Mouse (Mus musculus): ENCODE measurements around the gene Akap13. TPM values are rescaled to one million over a fixed set of nuclear protein-coding genes. Genes with fewer than 3 reads are reported as not detected.

The Akap13 gene
- total RNA-seq, 2 experiments from 2014 or later, result 22.5 to 29.6 TPM

DNA sequence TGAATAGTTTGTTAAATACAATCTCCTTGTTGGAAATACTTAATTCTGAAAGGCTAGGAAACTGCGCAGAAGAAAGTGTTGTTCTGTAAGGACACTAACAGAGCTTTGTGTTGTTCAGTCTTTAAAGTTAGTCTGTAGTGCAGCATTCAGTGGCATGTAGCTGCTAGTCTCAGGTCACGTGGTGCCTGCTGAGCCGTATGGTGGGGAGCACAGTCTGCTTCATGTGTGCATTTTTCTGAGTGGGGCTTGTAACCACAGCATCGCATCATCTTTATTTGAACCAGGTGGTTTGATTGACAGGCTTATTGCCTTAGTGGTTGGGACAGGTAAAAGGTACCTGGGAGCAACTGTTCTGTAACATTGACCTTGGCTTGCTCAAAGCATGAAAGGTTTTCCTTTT lies 123.3 kb downstream of the Akap13 start:
- DNase-seq (ENCODE audit: low spot score in 2 of 2), result no peak
- intact Hi-C loops (cut with DNase I), result loop anchor here (10.0 kb wide), 1 partner anchor 156 kb away; no protein-coding TSS in a partner anchor

DNA sequence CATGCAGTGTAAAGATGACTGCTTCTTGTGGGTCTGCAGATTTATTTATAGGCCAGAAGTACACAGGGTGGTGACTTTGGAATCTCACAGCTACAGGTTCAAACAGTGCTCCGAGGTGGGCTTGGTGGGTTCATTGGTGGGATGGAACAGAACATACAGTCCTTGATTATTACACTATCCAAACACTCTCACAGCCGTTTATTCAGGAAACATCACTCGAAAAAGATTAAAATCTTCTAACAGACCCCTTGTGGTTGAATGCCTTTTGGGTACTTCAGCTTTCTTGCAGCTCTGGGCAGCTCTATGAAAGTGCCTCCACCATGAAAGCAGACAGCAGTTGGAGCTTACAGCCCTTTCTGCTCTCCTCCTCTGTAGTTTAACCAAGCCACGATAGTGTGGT lies 126.8 kb downstream of the Akap13 start:
- DNase-seq (ENCODE audit: low spot score in 2 of 2), result no peak
- intact Hi-C loops (cut with DNase I), result no loop called here

DNA sequence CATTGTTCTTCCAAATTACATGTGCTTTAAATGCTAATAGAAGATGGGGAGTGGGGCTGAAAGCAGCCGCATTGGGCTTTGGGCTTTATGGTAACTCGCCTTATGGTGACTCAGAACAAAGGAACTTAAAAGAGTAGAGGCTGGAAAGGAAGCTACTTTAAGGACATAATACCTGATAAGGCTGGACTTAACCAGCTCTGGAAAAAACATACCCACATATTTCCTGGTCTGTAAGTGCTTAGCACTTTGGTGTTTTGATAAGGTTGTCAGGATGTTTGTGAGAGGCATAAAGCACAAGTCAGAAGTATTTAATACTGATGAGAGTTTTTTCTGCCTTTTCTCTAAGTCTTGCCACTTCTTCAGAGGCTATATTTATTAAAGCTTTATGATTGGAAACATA lies 128.8 kb downstream of the Akap13 start:
- intact Hi-C loops (cut with DNase I), result no loop called here
- DNase-seq (ENCODE audit: low spot score in 2 of 2), result no peak

DNA sequence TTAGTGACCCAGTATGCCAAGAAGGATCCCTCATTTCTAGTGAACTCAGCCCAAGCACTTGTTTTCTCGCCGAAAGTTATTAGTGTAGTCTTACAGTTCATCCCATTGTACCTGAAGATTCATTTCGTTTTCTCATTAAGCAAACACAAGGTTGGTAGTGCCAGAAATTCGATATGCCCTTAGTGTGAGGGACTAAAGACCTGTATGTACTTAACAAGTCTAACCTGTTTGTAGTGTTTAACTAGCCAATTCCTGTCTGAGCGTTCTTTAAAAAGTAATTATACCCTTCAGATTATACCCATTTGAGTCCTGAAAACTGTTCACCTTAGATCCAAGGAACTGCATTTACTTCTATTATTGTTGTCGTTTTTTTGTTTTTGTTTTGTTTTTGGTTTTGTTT lies 130.1 kb downstream of the Akap13 start:
- intact Hi-C loops (cut with DNase I), result no loop called here
- no peak for DNase-seq (ENCODE audit: low spot score in 2 of 2)

DNA sequence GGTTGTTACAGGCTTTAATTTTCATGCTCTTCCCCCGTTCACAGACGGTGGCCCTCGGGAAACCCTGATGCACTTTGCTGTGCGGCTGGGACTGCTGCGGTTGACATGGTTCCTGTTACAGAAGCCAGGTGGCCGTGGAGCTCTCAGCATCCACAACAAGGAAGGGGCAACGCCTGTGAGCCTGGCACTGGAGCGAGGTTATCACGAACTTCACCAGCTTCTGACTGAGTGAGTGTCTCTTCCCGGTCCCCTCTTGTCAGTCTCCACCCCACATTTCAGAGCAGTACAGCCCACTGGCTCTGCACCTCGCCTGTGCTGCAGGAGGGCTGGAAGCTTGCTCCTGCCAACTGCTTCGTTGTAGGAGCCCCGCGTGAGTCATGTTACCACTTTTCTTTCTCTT lies 130.8 kb downstream of the Akap13 start:
- DNase-seq (ENCODE audit: low spot score in 2 of 2), result no peak
- intact Hi-C loops (cut with DNase I), result no loop called here

DNA sequence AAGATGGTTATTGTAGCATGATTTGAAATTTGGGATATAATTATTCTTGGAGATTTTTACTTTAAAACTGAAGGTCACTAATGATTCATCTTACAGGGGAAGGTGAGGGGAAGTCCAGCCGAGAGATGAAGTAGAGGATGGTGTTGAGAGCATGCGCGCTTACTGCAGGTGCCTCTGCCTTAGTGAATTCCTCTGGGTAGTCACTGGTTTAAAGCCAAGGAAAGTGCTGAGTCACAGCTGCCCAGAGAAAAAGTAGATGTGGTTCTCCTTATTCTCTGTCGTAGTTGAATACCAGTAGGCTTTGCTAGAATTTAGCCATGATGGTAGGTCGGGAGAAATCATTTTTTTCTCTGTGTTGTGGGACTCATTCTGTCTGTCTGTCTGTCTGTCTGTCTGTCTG lies 132.4 kb downstream of the Akap13 start:
- intact Hi-C loops (cut with DNase I), result no loop called here
- DNase-seq (ENCODE audit: low spot score in 2 of 2), result no peak

DNA sequence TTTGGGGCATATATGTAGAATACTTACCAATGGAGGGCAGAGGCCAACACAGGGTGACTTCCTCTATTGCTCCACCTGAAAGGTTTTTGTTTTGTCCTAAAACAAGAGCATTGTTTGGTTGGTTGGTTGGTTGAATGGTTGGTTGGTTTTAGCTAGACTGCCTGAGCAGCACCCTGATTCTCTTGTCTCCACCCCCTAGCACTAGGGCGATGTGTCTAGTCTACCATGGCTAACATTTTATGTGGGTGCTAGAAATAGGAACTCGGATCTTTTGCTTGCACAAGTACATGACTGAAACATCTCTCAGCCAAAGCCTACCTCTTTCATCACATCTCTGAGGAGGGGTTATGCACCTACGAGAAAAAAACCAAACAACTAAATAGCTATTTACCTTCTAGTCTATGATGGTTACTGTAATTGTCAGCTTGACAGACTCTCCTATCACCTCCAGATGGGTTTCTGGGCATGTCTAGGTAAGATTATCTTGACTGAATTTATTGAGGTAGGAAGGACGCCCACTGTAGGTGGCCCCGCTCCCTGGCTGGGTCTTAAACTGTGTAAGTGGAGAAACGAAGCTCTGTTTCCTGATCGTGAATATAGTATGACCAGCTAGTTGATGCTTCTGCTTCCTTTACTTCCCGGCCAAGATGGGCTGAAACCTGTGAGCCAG lies 134.1 kb downstream of the Akap13 start:
- intact Hi-C loops (cut with DNase I), result no loop called here
- no peak for DNase-seq (ENCODE audit: low spot score in 2 of 2)

DNA sequence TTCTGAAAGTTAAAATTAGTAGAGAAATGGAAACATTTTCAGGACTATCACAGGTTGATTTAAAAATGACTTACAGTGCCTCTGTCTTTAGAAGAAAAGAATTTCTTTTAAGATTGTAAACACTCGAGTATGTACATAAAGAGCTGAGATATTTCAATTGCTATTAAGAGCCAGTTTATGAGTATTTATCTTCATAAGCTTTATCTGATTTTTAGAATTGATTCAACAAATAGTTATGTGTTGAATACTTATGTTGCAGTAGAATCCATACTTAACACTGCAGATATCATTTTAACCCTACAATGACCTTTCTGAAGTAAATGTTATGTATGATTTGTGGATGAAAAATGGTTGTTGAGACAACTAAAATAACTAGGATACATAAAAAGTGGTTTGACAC lies 136.6 kb downstream of the Akap13 start:
- intact Hi-C loops (cut with DNase I), result no loop called here
- no peak for DNase-seq (ENCODE audit: low spot score in 2 of 2)

DNA sequence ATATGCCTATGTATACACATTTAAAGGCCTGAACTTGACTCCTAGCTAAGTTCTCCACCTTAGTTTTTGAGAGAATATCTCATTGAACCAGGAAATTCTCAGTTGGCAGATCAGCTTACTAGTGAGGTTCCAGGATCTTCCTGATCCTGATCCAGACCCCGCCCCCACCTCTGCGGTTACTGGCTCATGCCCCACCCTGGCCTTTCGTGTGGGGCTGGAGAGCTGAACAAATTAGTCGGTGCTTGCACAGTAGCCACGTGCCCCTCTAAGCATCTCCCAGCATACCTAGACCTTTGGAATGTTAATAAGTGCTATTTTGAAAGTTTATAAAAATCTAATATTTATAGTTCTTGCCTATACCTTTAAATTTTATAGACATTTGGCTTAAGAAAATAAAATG lies 139.5 kb downstream of the Akap13 start:
- intact Hi-C loops (cut with DNase I), result no loop called here

DNA sequence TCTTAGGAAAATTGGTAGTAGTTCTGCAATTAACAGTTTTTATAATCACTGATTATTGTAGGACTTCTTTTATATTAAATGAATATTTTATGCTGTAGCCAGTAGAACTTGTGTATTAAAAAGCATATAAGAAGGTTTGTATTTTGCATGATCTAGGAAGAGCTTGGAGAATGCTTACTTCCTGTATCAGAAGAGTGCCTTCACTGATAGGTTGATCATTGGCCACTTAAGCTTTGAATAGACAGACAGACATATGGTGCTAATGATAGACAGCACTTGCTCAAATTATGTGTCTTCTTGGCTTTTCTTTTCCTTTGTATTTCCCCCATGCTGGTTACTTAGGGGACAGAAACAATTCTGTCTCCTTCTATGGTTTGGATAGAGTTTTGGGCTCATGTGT lies 139.9 kb downstream of the Akap13 start:
- intact Hi-C loops (cut with DNase I), result no loop called here
- no peak for DNase-seq (ENCODE audit: low spot score in 2 of 2)

More for the DNA sequence above, 139.5 kb downstream of the Akap13 start:
- DNase-seq (ENCODE audit: low spot score in 2 of 2), result no peak

DNA sequence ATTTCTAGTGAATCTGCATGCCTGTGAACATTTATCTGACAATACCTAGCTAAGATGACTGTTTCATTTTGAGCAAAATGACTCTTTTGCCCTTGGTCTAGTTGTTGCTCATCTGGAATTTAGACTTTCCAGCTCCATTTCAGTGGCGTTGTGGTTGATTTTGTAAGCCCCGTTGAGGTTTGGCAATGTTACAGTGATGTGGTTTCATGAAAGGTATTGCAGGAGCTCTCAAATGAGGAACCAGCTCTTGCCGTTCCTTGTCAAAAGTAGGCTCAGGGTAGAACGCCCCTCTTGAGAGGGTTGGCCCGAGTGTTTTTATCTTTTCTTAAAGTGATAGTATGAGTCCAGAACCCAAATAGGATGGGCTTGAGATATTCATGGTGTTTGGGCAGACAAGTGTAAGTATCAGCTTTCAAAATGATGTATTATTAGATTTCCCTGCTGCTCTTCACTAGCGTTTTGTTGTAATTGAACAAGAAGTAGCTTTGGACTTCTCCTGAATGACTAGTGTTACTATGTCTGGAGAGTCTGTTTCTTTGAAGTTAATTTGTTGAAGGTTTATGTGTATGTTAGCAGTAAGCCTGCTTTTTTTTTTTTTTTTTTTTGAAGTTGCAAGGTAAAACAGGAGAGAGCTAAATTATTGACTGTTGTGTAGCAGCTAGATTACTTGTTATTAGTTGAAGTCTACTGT lies 140.9 kb downstream of the Akap13 start:
- no peak for DNase-seq (ENCODE audit: low spot score in 2 of 2)
- intact Hi-C loops (cut with DNase I), result no loop called here

DNA sequence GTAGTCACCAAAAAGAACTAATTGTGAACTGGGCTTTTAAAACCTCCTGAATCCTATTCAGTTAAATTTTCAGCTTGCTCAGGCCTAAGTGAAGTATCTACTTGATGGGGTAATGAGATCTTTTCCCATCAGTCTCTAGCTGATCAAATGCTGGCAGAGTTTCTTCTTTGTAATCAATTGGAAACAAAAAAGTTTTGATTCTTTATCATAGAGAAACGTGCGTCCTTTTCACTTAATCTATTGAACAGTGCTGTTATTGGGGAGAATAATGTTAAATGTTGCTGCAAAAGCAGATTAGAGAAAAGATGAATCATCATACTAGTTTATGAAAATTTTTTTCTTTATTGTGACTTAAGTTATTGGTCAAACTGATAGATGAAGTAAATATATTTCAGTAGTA lies 142.5 kb downstream of the Akap13 start:
- DNase-seq (ENCODE audit: low spot score in 2 of 2), result no peak
- intact Hi-C loops (cut with DNase I), result no loop called here

DNA sequence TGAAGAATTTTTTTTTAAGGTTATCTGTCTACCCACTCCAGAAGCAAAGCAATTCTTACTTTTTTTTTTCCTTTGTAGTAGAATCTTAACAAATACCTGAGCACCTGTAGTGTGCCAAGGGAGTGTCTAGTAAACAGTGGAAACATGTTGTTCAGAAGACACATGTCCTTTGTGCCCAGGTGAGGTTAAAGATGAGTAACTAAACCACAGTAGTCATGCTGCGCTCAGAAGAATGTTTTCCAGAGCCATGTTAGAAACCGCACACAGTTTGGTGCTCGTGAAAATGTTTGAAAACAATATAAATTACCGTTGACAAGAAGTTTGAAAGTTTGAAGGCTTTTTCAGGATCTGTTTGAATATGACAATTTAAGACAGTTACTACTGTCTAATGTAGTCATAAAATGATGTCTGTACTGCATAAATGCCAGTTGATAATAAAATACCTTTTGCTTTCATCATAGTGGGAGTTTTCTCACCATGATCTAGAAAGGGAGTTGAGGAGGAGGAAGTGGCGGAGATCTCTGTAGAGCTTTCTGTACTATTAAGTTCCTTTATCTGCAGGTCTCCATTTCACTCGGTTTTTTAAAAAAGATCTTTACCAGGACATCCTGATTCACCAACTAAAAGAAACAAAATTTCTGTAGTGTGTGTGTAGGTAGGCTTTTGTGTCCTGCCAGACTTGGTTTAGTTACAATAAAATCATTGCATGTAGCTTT lies 145.2 kb downstream of the Akap13 start:
- intact Hi-C loops (cut with DNase I), result no loop called here
- DNase-seq (ENCODE audit: low spot score in 2 of 2), result no peak

DNA sequence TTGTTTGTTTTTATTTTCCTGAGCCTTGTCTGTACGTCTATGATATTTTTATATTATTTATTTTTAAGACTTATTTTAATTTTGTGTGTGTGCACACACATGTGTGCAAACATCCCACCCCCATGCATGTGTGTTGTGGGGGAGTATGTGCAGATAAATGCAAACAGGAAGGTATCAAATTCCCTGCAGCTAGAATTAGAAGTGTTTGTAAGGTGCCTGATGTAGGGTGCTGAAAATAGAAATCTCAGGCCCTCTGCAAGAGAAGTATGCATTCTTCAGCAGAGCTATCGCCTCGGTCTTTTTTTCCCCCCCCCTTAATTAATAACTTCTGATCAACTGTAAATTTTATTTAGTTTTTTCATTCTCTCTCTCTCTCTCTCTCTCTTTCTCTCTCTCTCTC lies 151.9 kb downstream of the Akap13 start:
- intact Hi-C loops (cut with DNase I), result no loop called here
- DNase-seq (ENCODE audit: low spot score in 2 of 2), result no peak

DNA sequence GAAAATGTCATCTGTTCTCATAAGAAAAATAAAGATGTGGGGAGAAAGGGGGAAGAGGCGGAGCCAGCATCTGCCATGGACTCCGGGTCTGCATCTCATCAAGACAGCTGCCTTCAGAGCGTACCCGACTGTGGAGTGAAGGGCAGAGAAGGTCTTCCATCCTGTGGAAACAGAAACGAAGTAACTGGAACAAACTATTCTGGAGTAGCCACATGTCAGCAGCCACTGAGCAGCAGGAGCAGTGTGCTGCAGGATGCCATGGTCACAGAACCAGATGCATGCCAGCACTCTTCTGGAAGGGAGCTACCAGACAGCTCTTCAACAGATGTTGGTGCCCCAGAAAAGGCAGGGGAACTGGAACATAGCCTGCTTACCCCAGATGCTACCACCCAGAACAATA lies 153.4 kb downstream of the Akap13 start:
- intact Hi-C loops (cut with DNase I), result no loop called here
- no peak for DNase-seq (ENCODE audit: low spot score in 2 of 2)

DNA sequence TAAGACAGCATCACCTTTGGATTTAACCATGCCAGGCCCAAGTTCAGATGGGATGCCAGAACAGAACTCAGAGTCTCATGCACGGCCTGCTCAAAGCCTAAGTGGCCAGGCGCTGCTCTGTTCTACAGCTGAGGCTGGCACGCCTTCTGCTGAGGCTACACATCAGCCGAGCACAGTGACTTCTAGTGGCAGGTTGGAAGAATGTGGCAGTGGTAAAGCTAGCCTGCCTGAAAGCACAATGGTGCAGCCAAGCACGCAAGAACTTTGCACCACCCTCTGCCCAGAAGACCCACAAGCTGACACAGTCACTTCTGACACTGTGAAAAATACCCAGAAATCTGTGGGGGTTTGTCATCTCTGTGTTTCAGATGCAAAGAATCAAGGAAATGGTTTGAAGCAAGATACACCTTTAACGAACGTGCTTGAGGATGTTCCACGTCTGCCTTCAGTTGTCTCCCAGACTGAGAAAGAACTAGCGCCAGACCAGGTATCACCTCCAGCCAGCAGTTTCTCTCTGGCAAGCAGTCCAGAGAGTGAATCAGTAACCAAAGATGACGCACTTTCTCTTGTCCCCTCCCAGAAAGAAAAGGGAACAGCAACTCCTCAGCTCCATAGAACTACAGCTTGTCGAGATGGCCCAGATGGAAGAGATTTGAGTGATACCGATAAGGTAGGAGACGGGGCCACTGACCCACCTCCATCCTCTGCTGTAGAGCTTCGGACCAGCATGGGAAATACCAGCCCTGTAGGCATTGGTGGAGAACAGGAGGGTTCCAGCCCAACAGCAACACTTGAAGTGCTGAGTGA lies 154.3 kb downstream of the Akap13 start:
- DNase-seq (ENCODE audit: low spot score in 2 of 2), result peak in 1 of 2 experiments; percentile 9
- intact Hi-C loops (cut with DNase I), result no loop called here

DNA sequence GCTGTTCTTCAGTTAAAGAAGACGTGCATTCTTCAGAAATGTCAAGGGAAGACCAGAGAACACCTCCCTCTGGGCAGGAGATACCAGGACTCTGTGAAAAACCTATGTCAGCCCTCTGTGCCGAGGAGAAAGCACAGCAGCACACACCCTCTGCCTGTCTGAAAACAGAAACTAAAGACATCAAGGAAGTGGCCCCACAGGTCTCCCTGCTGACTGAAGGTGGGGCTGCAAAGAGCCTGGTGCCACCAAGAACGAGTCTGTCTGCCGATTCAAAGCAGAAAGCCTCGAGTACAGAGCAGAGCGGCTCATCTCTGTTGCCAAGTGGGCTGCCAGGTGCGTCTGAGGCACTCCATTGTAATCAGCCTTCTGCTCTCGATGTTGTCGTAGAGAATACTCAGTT lies 155.1 kb downstream of the Akap13 start:
- DNase-seq (ENCODE audit: low spot score in 2 of 2), result no peak
- intact Hi-C loops (cut with DNase I), result no loop called here

DNA sequence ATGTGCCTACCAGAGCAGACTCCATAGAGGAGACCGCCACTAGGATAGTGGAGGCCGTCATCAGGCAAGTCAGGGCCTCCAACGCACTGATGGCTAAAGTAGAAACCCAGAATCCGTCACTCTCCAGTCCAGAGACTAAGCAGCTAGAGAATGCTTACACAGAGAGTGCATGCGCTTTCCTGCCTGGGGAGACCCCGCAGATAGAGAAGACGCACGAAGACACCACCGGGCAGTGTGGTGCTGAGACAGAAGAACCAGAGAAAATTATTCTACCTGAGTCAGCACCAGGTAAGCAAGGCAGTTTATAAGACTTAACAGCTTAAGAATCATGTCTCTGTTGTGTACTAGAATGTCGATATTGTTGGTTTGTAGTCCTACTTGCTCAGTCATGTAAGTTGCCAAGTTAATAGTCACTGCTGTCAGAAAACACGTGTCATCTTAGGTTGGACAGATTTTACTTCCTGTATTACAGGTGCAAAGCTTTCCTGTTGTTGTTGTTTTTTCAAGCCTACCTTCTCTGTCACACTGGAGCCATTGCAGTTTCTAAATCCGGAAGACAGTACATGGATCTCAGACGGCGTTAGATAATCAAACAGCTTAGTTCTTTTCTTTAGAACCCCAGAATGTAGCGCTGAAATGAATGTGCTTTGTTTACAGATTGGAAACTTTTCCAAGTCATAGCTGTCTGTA lies 156.1 kb downstream of the Akap13 start:
- DNase-seq (ENCODE audit: low spot score in 2 of 2), result no peak
- intact Hi-C loops (cut with DNase I), result no loop called here

DNA sequence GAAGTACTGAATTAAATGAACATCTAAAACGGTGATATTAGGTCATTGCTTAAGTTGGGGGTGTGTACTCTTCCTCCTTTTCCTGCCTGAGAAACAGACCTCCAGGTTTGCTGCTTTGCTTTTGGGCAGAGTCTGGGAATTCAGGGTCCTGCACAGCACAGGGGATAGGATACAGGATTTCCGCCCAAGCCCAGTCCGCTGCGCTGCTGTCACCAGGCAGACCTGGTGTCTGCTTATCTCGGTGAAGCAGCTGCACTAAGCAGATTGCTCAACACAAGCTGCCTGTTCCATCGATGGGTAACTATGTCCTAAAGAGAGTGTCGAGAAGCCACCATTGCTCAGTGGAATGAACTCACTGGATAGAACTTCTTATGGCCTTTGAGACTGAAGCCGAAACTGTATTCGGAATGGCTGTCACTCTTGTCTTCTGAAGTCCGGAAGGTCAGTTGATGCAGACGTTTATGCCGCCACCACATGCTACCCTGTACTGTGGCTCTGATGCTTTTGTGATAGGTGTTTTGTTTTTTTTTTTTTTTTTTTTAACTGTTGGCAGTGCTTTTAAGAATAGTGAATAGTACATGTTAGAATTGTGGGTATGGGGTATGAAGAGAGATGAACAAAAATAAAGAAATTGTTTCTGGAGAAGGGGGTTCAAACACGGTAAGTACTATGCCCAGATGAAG lies 156.8 kb downstream of the Akap13 start:
- peak in 1 of 2 experiments; percentile 17 for DNase-seq (ENCODE audit: low spot score in 2 of 2)
- intact Hi-C loops (cut with DNase I), result no loop called here

Measured in left cerebral cortex, postnatal 14 days (tissue).